In genomic region chr15:40132408-40132807, GRCm38 (mm10) we compare ENCODE assay signal across 25 mouse cellular contexts. TPM values are rescaled to one million over a fixed set of nuclear protein-coding genes. Genes with fewer than 3 reads are reported as not detected.
"Had no signal": no experiment of that assay in that cellular context is flagged by ENCODE, and none has a peak within 500 bp of the region (broad histone marks: within the 10 kb centered on the region; RNA-seq: fewer than 3 reads in every experiment).

No protein-coding gene starts in this region.

- DNase-seq: lung, embryonic 14.5 days; lung, postnatal 10 days; lung, postnatal 4 days; midbrain, embryonic 14.5 days; retina, postnatal 1 day; right cerebral cortex, adult 18-20 months; right cerebral cortex, postnatal 25 days; right cerebral cortex, postnatal 4 days; spleen, adult 18-20 months; thymus, adult 18-20 months; thymus, postnatal 14 days; thymus, postnatal 36 days had no signal

- H3K27me3 ChIP-seq: midbrain, embryonic 12.5 days; neural tube, embryonic 13.5 days; neural tube, embryonic 15.5 days had no signal

- H3K4me3 ChIP-seq: midbrain, embryonic 10.5 days; midbrain, embryonic 12.5 days; myocyte; neural tube, embryonic 13.5 days; neural tube, embryonic 15.5 days had no signal

- ATAC-seq: midbrain, embryonic 16.5 days had no signal

- H3K4me2 ChIP-seq: lung, embryonic 14.5 days; midbrain, embryonic 12.5 days; neural tube, embryonic 13.5 days; neural tube, embryonic 15.5 days had no signal

- H3K9ac ChIP-seq: lung, embryonic 14.5 days; midbrain, embryonic 12.5 days; neural tube, embryonic 13.5 days; neural tube, embryonic 15.5 days had no signal

- H3K4me1 ChIP-seq: midbrain, embryonic 10.5 days; midbrain, embryonic 12.5 days had no signal

- H3K36me3 ChIP-seq: midbrain, embryonic 10.5 days; midbrain, embryonic 12.5 days; neural tube, embryonic 13.5 days; neural tube, embryonic 15.5 days had no signal

- H3K9me3 ChIP-seq: midbrain, embryonic 10.5 days; midbrain, embryonic 12.5 days; neural tube, embryonic 13.5 days; neural tube, embryonic 15.5 days had no signal

- H3K27ac ChIP-seq: midbrain, embryonic 10.5 days; midbrain, embryonic 12.5 days; neural tube, embryonic 13.5 days; neural tube, embryonic 15.5 days had no signal

RNA-seq across cellular contexts. Expression of gene 9330182O14Rik, which starts 1.8 kb away (rescaled TPM):
- total RNA-seq: megakaryocyte, adult 5-6 weeks; megakaryocyte-erythroid progenitor cell, adult 5-6 weeks had no signal
- polyA plus RNA-seq: lung, embryonic 14.5 days; lung, embryonic 16.5 days; midbrain, embryonic 10.5 days; midbrain, embryonic 12.5 days; midbrain, embryonic 14.5 days; midbrain, embryonic 16.5 days; myocyte; neural tube, embryonic 11.5 days; neural tube, embryonic 13.5 days; neural tube, embryonic 15.5 days; small intestine, adult 2 months; stomach, embryonic 14.5 days; stomach, embryonic 16.5 days had no signal
